Mouse (Mus musculus) liver, embryonic 18 days (tissue): ENCODE measurements around the gene Nlrp14. TPM values are rescaled to one million over a fixed set of nuclear protein-coding genes. Genes with fewer than 3 reads are reported as not detected.

Experiments
- polyA plus RNA-seq: library from polyadenylated mRNA; depleted of rRNA; stranded (reverse); fragments of >200 nt; gene quantifications from 2 replicates; pipeline ENCODE4 v1.2.3, GENCODE M21; 2012; rRNA removed

Nlrp14 gene
- not detected in 2 replicates for polyA plus RNA-seq

DNA sequence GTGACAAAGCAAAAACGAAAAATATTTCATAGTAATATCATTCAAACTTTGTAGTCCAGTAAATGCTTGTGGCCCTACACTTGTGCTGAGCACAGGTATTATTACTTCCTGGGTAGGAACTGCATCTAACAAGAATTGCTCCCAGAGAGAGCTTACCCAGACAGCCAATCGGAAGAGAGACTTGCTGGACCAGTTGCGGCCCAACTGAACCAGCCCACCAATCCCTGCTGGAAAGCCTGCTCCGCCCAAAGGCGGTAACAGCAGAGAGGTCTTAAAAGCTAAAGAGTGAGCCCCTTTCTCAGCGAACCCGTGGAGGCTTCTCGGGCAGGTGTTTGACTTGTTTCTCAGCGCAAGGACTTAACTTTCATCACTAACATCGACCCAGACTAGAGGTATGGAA is at the start of gene Nlrp14:
Gene Nlrp14, plus strand, starts transcription at position 301 of the 400 bp plus-strand sequence.

DNA sequence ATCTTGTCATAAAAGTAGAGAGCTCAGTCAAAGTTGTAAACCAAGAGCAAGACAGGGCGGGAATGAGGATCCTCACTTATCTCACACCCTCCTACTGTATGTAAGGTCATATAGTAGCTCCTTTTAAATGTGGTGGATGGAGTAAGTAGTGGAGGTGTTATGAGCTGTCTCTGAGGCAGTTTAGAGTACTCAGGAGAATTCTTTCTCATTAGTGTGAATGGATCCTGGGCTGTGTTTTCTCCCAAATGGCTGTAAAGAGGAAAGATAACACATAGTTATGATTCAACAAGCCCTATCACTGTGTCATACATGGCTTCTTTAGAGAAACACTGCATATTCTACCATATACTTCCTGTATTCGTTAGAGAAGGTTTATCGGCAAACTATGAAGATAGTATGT is 35.8 kb upstream of the Nlrp14 start, which contains the start of gene Olfr715:
Gene Olfr715, minus strand, starts transcription at position 101 of the 400 bp plus-strand sequence.

DNA sequence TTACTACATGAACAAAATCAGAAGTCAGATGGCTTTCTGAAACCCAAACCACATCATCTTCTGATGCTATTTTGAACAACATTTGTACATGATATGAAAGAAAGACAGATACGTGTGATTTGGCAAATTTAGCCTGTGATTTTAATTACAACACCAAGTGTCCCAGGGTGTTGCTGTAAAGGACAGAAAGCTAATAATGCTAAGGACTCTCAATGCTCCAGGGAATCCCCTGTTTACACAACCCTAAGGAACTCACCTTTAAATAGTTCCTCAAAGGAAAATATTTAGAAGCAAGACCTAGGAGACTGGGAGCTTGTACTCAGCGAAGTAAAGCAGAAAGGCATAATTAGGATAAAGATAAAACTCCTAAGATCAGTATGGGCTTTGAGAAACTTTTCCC is 28.8 kb upstream of the Nlrp14 start, which contains the start of gene Olfr716:
Gene Olfr716, plus strand, starts transcription at position 301 of the 400 bp plus-strand sequence.

DNA sequence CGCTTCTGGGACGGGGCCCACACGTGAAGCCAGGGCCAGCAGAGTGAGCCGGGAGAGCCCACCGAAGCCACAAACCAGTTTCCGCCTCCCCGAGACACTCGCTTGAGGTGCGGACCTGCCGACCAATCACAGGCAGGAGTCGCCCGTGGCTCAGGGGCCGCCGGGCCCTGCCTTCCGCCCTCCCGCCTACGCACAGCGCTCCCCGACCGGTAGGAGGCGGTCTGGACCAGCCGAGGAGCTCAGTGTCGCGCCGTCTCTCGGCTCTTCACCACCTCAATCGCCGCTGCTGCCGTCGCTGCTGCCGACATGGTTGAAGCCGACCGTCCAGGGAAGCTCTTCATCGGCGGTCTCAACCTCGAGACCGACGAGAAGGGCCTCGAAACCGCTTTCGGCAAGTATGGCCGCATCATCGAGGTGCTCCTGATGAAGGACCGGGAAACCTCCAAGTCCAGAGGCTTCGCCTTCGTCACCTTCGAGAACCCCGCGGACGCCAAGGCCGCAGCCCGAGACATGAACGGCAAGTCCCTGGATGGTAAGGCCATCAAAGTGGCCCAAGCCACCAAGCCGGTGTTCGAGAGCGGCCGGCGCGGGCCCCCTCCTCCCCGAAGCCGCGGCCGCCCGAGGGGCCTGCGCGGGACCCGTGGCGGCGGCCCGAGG is 42.5 kb downstream of the Nlrp14 start, which contains the start of gene Rbmxl2:
Gene Rbmxl2, plus strand, starts transcription at position 242 of the 657 bp plus-strand sequence.

Other genes with a start within 250 kb of the Nlrp14 start
- not detected in 2 replicates for gene Olfr709-ps1, start 234.8 kb upstream of the Nlrp14 start, polyA plus RNA-seq
- gene Olfr710, start 218.7 kb upstream of the Nlrp14 start, polyA plus RNA-seq = not detected in 2 replicates
- not detected in 2 replicates for gene Olfr6, start 203.1 kb upstream of the Nlrp14 start, polyA plus RNA-seq
- gene Olfr711, start 191.5 kb upstream of the Nlrp14 start, polyA plus RNA-seq = not detected in 2 replicates
- gene Olfr2, start 160.9 kb upstream of the Nlrp14 start, polyA plus RNA-seq = not detected in 2 replicates
- not detected in 2 replicates for gene Olfr713, start 135.8 kb upstream of the Nlrp14 start, polyA plus RNA-seq
- not detected in 2 replicates for gene Olfr714, start 96.0 kb upstream of the Nlrp14 start, polyA plus RNA-seq
- not detected in 2 replicates for gene Olfr17, start 73.8 kb upstream of the Nlrp14 start, polyA plus RNA-seq
- gene Olfr715b, start 56.6 kb upstream of the Nlrp14 start, polyA plus RNA-seq = not detected in 2 replicates
- not detected in 2 replicates for gene Olfr715, start 35.9 kb upstream of the Nlrp14 start, polyA plus RNA-seq
- gene Olfr716, start 28.7 kb upstream of the Nlrp14 start, polyA plus RNA-seq = not detected in 2 replicates
- gene Rbmxl2, start 42.5 kb downstream of the Nlrp14 start, polyA plus RNA-seq = not detected in 2 replicates
- 0.12 and 0.20 TPM in 2 replicates for gene Syt9, start 203.7 kb downstream of the Nlrp14 start, polyA plus RNA-seq